Mouse (Mus musculus) stomach, postnatal 0 days (tissue): Measurements from ENCODE around the gene Crcp. TPM values are rescaled to one million over a fixed set of nuclear protein-coding genes. Genes with fewer than 3 reads are reported as not detected.
A peak's percentile ranks its signal among the peaks of the same experiment; 100 is the strongest.

Source experiments
- ATAC-seq: fragments of 200-750 bp; cut with Nextera tagmentation; 2 replicates; pipeline ENCODE4 v1.8.0; 2017; ENCODE audit not compliant: low FRiP score, low TSS enrichment
- DNase-seq: peaks from one replicate; pipeline ENCODE4 v3.0.0-alpha.2; 2016; ENCODE audit warnings: low spot score
- H3K27ac ChIP-seq: fragments of 300-500 bp; sonication (generic); replicated peaks from 2 replicates; pipeline ENCODE4 v1.5.1; 2014; ENCODE audit warnings: mild to moderate bottlenecking, control low read depth
- H3K27me3 ChIP-seq: fragments of 300-500 bp; sonication (generic); 2 replicates; pipeline ENCODE4 v1.6.1; 2014; ENCODE audit warnings: low read length; ENCODE audit not compliant: control insufficient read depth, insufficient read depth
- H3K36me3 ChIP-seq: fragments of 300-500 bp; sonication (generic); 2 replicates; pipeline ENCODE4 v1.6.1; 2014; ENCODE audit warnings: low read length, mixed read lengths; ENCODE audit not compliant: control insufficient read depth, insufficient read depth
- H3K4me1 ChIP-seq: fragments of 300-500 bp; sonication (generic); replicated peaks from 2 replicates; pipeline ENCODE4 v1.6.1; 2014; ENCODE audit warnings: antibody characterized with exemption; ENCODE audit not compliant: control insufficient read depth, insufficient read depth
- H3K4me2 ChIP-seq: fragments of 300-500 bp; sonication (generic); replicated peaks from 2 replicates; pipeline ENCODE4 v1.6.1; 2014; ENCODE audit warnings: low read depth, mild to moderate bottlenecking, control low read depth, moderate library complexity
- H3K4me3 ChIP-seq: fragments of 300-500 bp; sonication (generic); 2 replicates; pipeline ENCODE4 v1.5.1; 2014; ENCODE audit warnings: low read depth, low read length, control low read depth
- H3K9ac ChIP-seq: fragments of 300-500 bp; sonication (generic); 2 replicates; pipeline ENCODE4 v1.6.1; 2014; ENCODE audit warnings: mild to moderate bottlenecking, low read length, control low read depth, mixed read lengths
- H3K9me3 ChIP-seq: fragments of 300-500 bp; sonication (generic); 2 replicates; pipeline ENCODE4 v1.6.1; 2016; ENCODE audit warnings: low read length; ENCODE audit not compliant: control insufficient read depth
- CTCF ChIP-seq: IDR thresholded peaks from 2 replicates; pipeline ENCODE4 v1.5.1; 2016; ENCODE audit warnings: antibody characterized with exemption, low read depth, mild to moderate bottlenecking, moderate library complexity
- EP300 ChIP-seq: optimal IDR thresholded peaks from 2 replicates; pipeline ENCODE3; 2016; ENCODE audit warnings: antibody characterized with exemption
- WGBS: fragments of 180-500 bp; shearing (Covaris S2); extraction: QIAGEN DNeasy Blood & Tissue Kit; methylation state at CpG from one replicate; pipeline ENCODE4 v1.1.7; 2014; 5-methylcytosine and 5-hydroxymethylcytosine counted together
- polyA plus RNA-seq: library from polyadenylated mRNA; unstranded; fragments of >200 nt; fragmentation: Nextera tagmentation; extraction: Ambion mirVana; gene quantifications from 2 replicates; pipeline ENCODE4 v1.2.1, GENCODE M21; 2015

The Crcp gene
- polyA plus RNA-seq, 1 experiment from 2014 or later: 26.0 TPM

GRCm38 (mm10) chr5:130003229-130003628, 25.9 kb upstream of the Crcp start:
- Histone ChIP-seq H3K9ac (peak overlapping the region; percentile 79), H3K9me3 (no peaks in the 10 kb centered on the region), H3K4me2 (peak overlapping the region; percentile 80), H3K4me3 (peak overlapping the region; percentile 63), H3K36me3 (no peaks in the 10 kb centered on the region), H3K27me3 (no peaks in the 10 kb centered on the region), H3K27ac (peak overlapping the region; percentile 85), H3K4me1 (no peaks in the 10 kb centered on the region)
- TF ChIP-seq CTCF (no peak), EP300 (no peak)
- WGBS: 26% methylated on average over 7 of the region's 7 CpGs
- DNase-seq (no peak), ATAC-seq (peak; percentile 7; the same call in 1 of the 2 replicates)

- Histone ChIP-seq H3K27ac (no peak overlapping the region), H3K9me3 (no peaks in the 10 kb centered on the region), H3K4me1 (no peaks in the 10 kb centered on the region), H3K27me3 (no peaks in the 10 kb centered on the region), H3K4me3 (no peak overlapping the region), H3K4me2 (no peak overlapping the region), H3K9ac (no peak overlapping the region), H3K36me3 (peaks cover 5% of the 10 kb centered on the region; the same call in 1 of the 2 replicates)
- no peak for TF ChIP-seq EP300
- TF ChIP-seq CTCF: peak; percentile 66
- WGBS: 83% methylated on average over 1 of the region's 1 CpGs
- no peak for ATAC-seq
- no peak for DNase-seq
Measured at GRCm38 (mm10) chr5:130007344-130007743, 21.7 kb upstream of the Crcp start.

- 75% methylated on average over 6 of the region's 6 CpGs for WGBS
- Histone ChIP-seq H3K27ac (no peak overlapping the region), H3K9ac (no peak overlapping the region), H3K4me3 (no peak overlapping the region), H3K4me2 (no peak overlapping the region), H3K27me3 (no peaks in the 10 kb centered on the region), H3K9me3 (no peaks in the 10 kb centered on the region), H3K36me3 (peaks cover 5% of the 10 kb centered on the region; the same call in 1 of the 2 replicates), H3K4me1 (no peaks in the 10 kb centered on the region)
- ATAC-seq (no peak), DNase-seq (no peak)
- TF ChIP-seq EP300 (no peak), CTCF (no peak)
Measured at GRCm38 (mm10) chr5:130008034-130008590, 21.0 kb upstream of the Crcp start.

GRCm38 (mm10) chr5:130009784-130010183, 19.3 kb upstream of the Crcp start:
- Histone ChIP-seq H3K27ac (no peak overlapping the region), H3K4me3 (no peak overlapping the region), H3K9me3 (no peaks in the 10 kb centered on the region), H3K9ac (no peak overlapping the region), H3K4me2 (no peak overlapping the region), H3K36me3 (peaks cover 5% of the 10 kb centered on the region; the same call in 1 of the 2 replicates), H3K27me3 (no peaks in the 10 kb centered on the region), H3K4me1 (no peaks in the 10 kb centered on the region)
- ATAC-seq (no peak), DNase-seq (no peak)
- no peak for TF ChIP-seq EP300
- TF ChIP-seq CTCF: no peak
- WGBS: 96% methylated on average over 4 of the region's 4 CpGs

- peaks cover 5% of the 10 kb centered on the region; the same call in 1 of the 2 replicates for H3K36me3 ChIP-seq
- no peaks in the 10 kb centered on the region for H3K9me3 ChIP-seq
- 94% methylated on average over 5 of the region's 5 CpGs for WGBS
- no peaks in the 10 kb centered on the region for H3K4me1 ChIP-seq
- H3K27ac ChIP-seq: no peak overlapping the region
- no peak overlapping the region for H3K4me3 ChIP-seq
- TF ChIP-seq CTCF (peak; percentile 60), EP300 (no peak)
- no peak overlapping the region for H3K9ac ChIP-seq
- H3K4me2 ChIP-seq: no peak overlapping the region
- ATAC-seq: no peak
- H3K27me3 ChIP-seq: no peaks in the 10 kb centered on the region
- DNase-seq: no peak
Measured at GRCm38 (mm10) chr5:130010961-130011360, 18.1 kb upstream of the Crcp start.

- ATAC-seq (no peak), DNase-seq (no peak)
- Histone ChIP-seq H3K4me2 (no peak overlapping the region), H3K27ac (no peak overlapping the region), H3K27me3 (no peaks in the 10 kb centered on the region), H3K36me3 (peaks cover 5% of the 10 kb centered on the region; the same call in 1 of the 2 replicates), H3K4me1 (no peaks in the 10 kb centered on the region), H3K9me3 (no peaks in the 10 kb centered on the region), H3K9ac (no peak overlapping the region), H3K4me3 (no peak overlapping the region)
- WGBS: 99% methylated on average over 3 of the region's 3 CpGs
- TF ChIP-seq CTCF (peak; percentile 26; the same call in 1 of the 2 replicates), EP300 (no peak)
Measured at GRCm38 (mm10) chr5:130015104-130015503, 14.0 kb upstream of the Crcp start.
